Mouse (Mus musculus): Measurements from ENCODE around the gene Hlcs. TPM values are rescaled to one million over a fixed set of nuclear protein-coding genes. Genes with fewer than 3 reads are reported as not detected.

Hlcs gene
- polyA plus RNA-seq, 1 experiment = 7.8 TPM

DNA sequence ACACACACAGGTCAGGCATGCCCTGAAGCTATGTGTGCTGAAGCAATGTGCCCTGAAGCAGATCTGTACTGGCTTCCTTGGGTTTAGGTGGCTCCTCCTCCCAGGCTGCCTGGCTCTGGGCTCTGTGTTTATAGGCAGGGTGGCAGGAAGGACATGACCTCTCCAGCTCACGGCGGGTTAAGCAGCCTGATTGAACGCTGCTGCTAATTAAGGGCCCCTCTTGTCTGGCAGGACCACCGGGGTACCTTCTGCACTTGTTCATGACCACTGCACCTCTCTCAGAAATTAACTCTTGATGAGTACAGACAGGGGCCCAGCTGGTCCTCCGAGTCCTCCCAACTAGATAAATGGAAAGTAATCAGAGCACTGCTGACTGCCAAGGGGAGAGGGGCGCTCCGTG lies 149.1 kb downstream of the Hlcs start:
- Histone ChIP-seq H3K36me3 (ENCODE audit: control insufficient read depth, insufficient read depth, low read length) (no peaks in the 10 kb centered on the region), H3K4me3 (ENCODE audit: control insufficient read depth, insufficient read depth, low read length) (no peak overlapping the region), H3K27ac (ENCODE audit: control insufficient read depth, insufficient read depth, low read length) (no peak overlapping the region), H3K27me3 (ENCODE audit: control insufficient read depth, insufficient read depth, low read length) (no peaks in the 10 kb centered on the region), H3K4me1 (replicated peaks; ENCODE audit: control insufficient read depth, insufficient read depth, low read length) (no peaks in the 10 kb centered on the region)
- 80% methylated on average over 7 of the region's 7 CpGs for WGBS
- no peak for DNase-seq
- TF ChIP-seq POLR2A (IDR thresholded peaks at IDR 0.05; ENCODE audit: control insufficient read depth, extremely low read depth, insufficient read depth, low read length, poor library complexity) (no peak), CTCF (IDR thresholded peaks at IDR 0.05; ENCODE audit: borderline replicate concordance, control insufficient read depth, extremely low read depth, insufficient read depth, low read length, poor library complexity) (no peak)

- 88% methylated on average over 11 of the region's 11 CpGs for WGBS
- Histone ChIP-seq H3K4me1 (replicated peaks; ENCODE audit: control insufficient read depth, insufficient read depth, low read length) (no peaks in the 10 kb centered on the region), H3K4me3 (ENCODE audit: control insufficient read depth, insufficient read depth, low read length) (no peak overlapping the region), H3K27me3 (ENCODE audit: control insufficient read depth, insufficient read depth, low read length) (no peaks in the 10 kb centered on the region), H3K36me3 (ENCODE audit: control insufficient read depth, insufficient read depth, low read length) (no peaks in the 10 kb centered on the region), H3K27ac (ENCODE audit: control insufficient read depth, insufficient read depth, low read length) (no peak overlapping the region)
- no peak for DNase-seq
- TF ChIP-seq CTCF (IDR thresholded peaks at IDR 0.05; ENCODE audit: borderline replicate concordance, control insufficient read depth, extremely low read depth, insufficient read depth, low read length, poor library complexity) = no peak
- no peak for TF ChIP-seq POLR2A (IDR thresholded peaks at IDR 0.05; ENCODE audit: control insufficient read depth, extremely low read depth, insufficient read depth, low read length, poor library complexity)
Observed at GRCm38 (mm10) chr16:94163051-94163450, 150.3 kb downstream of the Hlcs start.

- TF ChIP-seq CTCF (IDR thresholded peaks at IDR 0.05; ENCODE audit: borderline replicate concordance, control insufficient read depth, extremely low read depth, insufficient read depth, low read length, poor library complexity) (no peak), POLR2A (IDR thresholded peaks at IDR 0.05; ENCODE audit: control insufficient read depth, extremely low read depth, insufficient read depth, low read length, poor library complexity) (no peak)
- Histone ChIP-seq H3K36me3 (ENCODE audit: control insufficient read depth, insufficient read depth, low read length) (no peaks in the 10 kb centered on the region), H3K4me1 (replicated peaks; ENCODE audit: control insufficient read depth, insufficient read depth, low read length) (no peaks in the 10 kb centered on the region), H3K4me3 (ENCODE audit: control insufficient read depth, insufficient read depth, low read length) (no peak overlapping the region), H3K27me3 (ENCODE audit: control insufficient read depth, insufficient read depth, low read length) (no peaks in the 10 kb centered on the region), H3K27ac (ENCODE audit: control insufficient read depth, insufficient read depth, low read length) (no peak overlapping the region)
- no peak for DNase-seq
- WGBS = 66% methylated on average over 6 of the region's 6 CpGs
Observed at GRCm38 (mm10) chr16:94162000-94162399, 151.4 kb downstream of the Hlcs start.

- DNase-seq = no peak
- H3K4me3 ChIP-seq (ENCODE audit: control insufficient read depth, insufficient read depth, low read length) = no peak overlapping the region
- H3K27me3 ChIP-seq (ENCODE audit: control insufficient read depth, insufficient read depth, low read length) = no peaks in the 10 kb centered on the region
- H3K36me3 ChIP-seq (ENCODE audit: control insufficient read depth, insufficient read depth, low read length) = no peaks in the 10 kb centered on the region
- no peaks in the 10 kb centered on the region for H3K4me1 ChIP-seq (replicated peaks; ENCODE audit: control insufficient read depth, insufficient read depth, low read length)
- TF ChIP-seq POLR2A (IDR thresholded peaks at IDR 0.05; ENCODE audit: control insufficient read depth, extremely low read depth, insufficient read depth, low read length, poor library complexity) = no peak
- TF ChIP-seq CTCF (IDR thresholded peaks at IDR 0.05; ENCODE audit: borderline replicate concordance, control insufficient read depth, extremely low read depth, insufficient read depth, low read length, poor library complexity) = no peak
- 91% methylated on average over 8 of the region's 8 CpGs for WGBS
- H3K27ac ChIP-seq (ENCODE audit: control insufficient read depth, insufficient read depth, low read length) = no peak overlapping the region
Observed at GRCm38 (mm10) chr16:94157819-94158218, 155.6 kb downstream of the Hlcs start.

GRCm38 (mm10) chr16:94155041-94155653 lies 158.2 kb downstream of the Hlcs start:
- Histone ChIP-seq H3K36me3 (ENCODE audit: control insufficient read depth, insufficient read depth, low read length) (no peaks in the 10 kb centered on the region), H3K4me1 (replicated peaks; ENCODE audit: control insufficient read depth, insufficient read depth, low read length) (no peaks in the 10 kb centered on the region), H3K27me3 (ENCODE audit: control insufficient read depth, insufficient read depth, low read length) (no peaks in the 10 kb centered on the region), H3K4me3 (ENCODE audit: control insufficient read depth, insufficient read depth, low read length) (no peak overlapping the region), H3K27ac (ENCODE audit: control insufficient read depth, insufficient read depth, low read length) (no peak overlapping the region)
- no peak for TF ChIP-seq POLR2A (IDR thresholded peaks at IDR 0.05; ENCODE audit: control insufficient read depth, extremely low read depth, insufficient read depth, low read length, poor library complexity)
- WGBS = 81% methylated on average over 14 of the region's 14 CpGs
- no peak for DNase-seq

GRCm38 (mm10) chr16:94150125-94151103 lies 163.0 kb downstream of the Hlcs start:
- TF ChIP-seq CTCF (IDR thresholded peaks at IDR 0.05; ENCODE audit: borderline replicate concordance, control insufficient read depth, extremely low read depth, insufficient read depth, low read length, poor library complexity) (no peak), POLR2A (IDR thresholded peaks at IDR 0.05; ENCODE audit: control insufficient read depth, extremely low read depth, insufficient read depth, low read length, poor library complexity) (no peak)
- WGBS = 91% methylated on average over 15 of the region's 15 CpGs
- no peak for DNase-seq
- no peak overlapping the region for H3K27ac ChIP-seq (ENCODE audit: control insufficient read depth, insufficient read depth, low read length)
- H3K4me3 ChIP-seq (ENCODE audit: control insufficient read depth, insufficient read depth, low read length) = no peak overlapping the region
- H3K36me3 ChIP-seq (ENCODE audit: control insufficient read depth, insufficient read depth, low read length) = no peaks in the 10 kb centered on the region
- no peaks in the 10 kb centered on the region for H3K27me3 ChIP-seq (ENCODE audit: control insufficient read depth, insufficient read depth, low read length)
- H3K4me1 ChIP-seq (replicated peaks; ENCODE audit: control insufficient read depth, insufficient read depth, low read length) = peaks cover 4% of the 10 kb centered on the region

All from thymus, adult 2 months (tissue).